Mouse (Mus musculus): ENCODE measurements around the gene Limch1. TPM values are rescaled to one million over a fixed set of nuclear protein-coding genes. Genes with fewer than 3 reads are reported as not detected.

Gene Limch1
- total RNA-seq, 2 experiments from 2014 or later: not detected

Other genes with a start within 250 kb of the Limch1 start
- gene Apbb2, start 127.0 kb upstream of the Limch1 start, total RNA-seq (2015; ENCODE audit: low replicate concordance): 1.3 and 3.2 TPM in 2 replicates
- not detected in 2 replicates for gene Apbb2, start 127.0 kb upstream of the Limch1 start, total RNA-seq (2017; ENCODE audit: low replicate concordance)
- gene Uchl1, start 69.7 kb upstream of the Limch1 start, total RNA-seq (2015; ENCODE audit: low replicate concordance): 7.2 TPM in 1 of 2 replicates, not detected in the other
- gene Uchl1, start 69.7 kb upstream of the Limch1 start, total RNA-seq (2017; ENCODE audit: low replicate concordance): 0.39 TPM in 1 of 2 replicates, not detected in the other

All from erythroid progenitor cell, adult 5-6 weeks (primary cell).